Mouse (Mus musculus): ENCODE data around the gene Gpc2.
A peak's percentile ranks its signal among the peaks of the same experiment; 100 is the strongest.

The Gpc2 gene

GRCm38 (mm10) chr5:138262582-138263240 lies 17.1 kb downstream of the Gpc2 start:
- DNase-seq (ENCODE audit: extremely low read depth, insufficient read length, low spot score) = no peak

- no peak for DNase-seq (ENCODE audit: extremely low read depth, insufficient read length, low spot score)
Measured at GRCm38 (mm10) chr5:138262001-138262400, 17.8 kb downstream of the Gpc2 start.

GRCm38 (mm10) chr5:138260834-138261233 lies 19.0 kb downstream of the Gpc2 start:
- no peak for DNase-seq (ENCODE audit: extremely low read depth, insufficient read length, low spot score)

- no peak for DNase-seq (ENCODE audit: extremely low read depth, insufficient read length, low spot score)
Measured at GRCm38 (mm10) chr5:138260051-138260450, 19.8 kb downstream of the Gpc2 start.

- DNase-seq (ENCODE audit: extremely low read depth, insufficient read length, low spot score) = no peak
Measured at GRCm38 (mm10) chr5:138258993-138259392, 20.8 kb downstream of the Gpc2 start.

- DNase-seq (ENCODE audit: extremely low read depth, insufficient read length, low spot score) = no peak
Measured at GRCm38 (mm10) chr5:138258542-138258941, 21.3 kb downstream of the Gpc2 start.

GRCm38 (mm10) chr5:138258078-138258477 lies 21.7 kb downstream of the Gpc2 start:
- no peak for DNase-seq (ENCODE audit: extremely low read depth, insufficient read length, low spot score)

- no peak for DNase-seq (ENCODE audit: extremely low read depth, insufficient read length, low spot score)
Measured at GRCm38 (mm10) chr5:138257585-138257978, 22.2 kb downstream of the Gpc2 start.

GRCm38 (mm10) chr5:138256966-138257584 lies 22.7 kb downstream of the Gpc2 start:
- peak; percentile 45 for DNase-seq (ENCODE audit: extremely low read depth, insufficient read length, low spot score)

- no peak for DNase-seq (ENCODE audit: extremely low read depth, insufficient read length, low spot score)
Measured at GRCm38 (mm10) chr5:138256094-138256467, 23.7 kb downstream of the Gpc2 start.

GRCm38 (mm10) chr5:138255353-138256093 lies 24.3 kb downstream of the Gpc2 start, which contains the start of gene Lamtor4:
TSS of gene Lamtor4 (plus strand) at chr5:138255482.
- DNase-seq (ENCODE audit: extremely low read depth, insufficient read length, low spot score) = peak; percentile 92

GRCm38 (mm10) chr5:138253061-138253460 lies 26.7 kb downstream of the Gpc2 start:
- no peak for DNase-seq (ENCODE audit: extremely low read depth, insufficient read length, low spot score)

GRCm38 (mm10) chr5:138251144-138251543 lies 28.7 kb downstream of the Gpc2 start:
- DNase-seq (ENCODE audit: extremely low read depth, insufficient read length, low spot score) = no peak

- DNase-seq (ENCODE audit: extremely low read depth, insufficient read length, low spot score) = no peak
Measured at GRCm38 (mm10) chr5:138241511-138241910, 38.3 kb downstream of the Gpc2 start.

- no peak for DNase-seq (ENCODE audit: extremely low read depth, insufficient read length, low spot score)
Measured at GRCm38 (mm10) chr5:138234224-138234623, 45.6 kb downstream of the Gpc2 start.

GRCm38 (mm10) chr5:138233778-138234177 lies 46.0 kb downstream of the Gpc2 start:
- DNase-seq (ENCODE audit: extremely low read depth, insufficient read length, low spot score) = no peak

GRCm38 (mm10) chr5:138229511-138229910 lies 50.3 kb downstream of the Gpc2 start:
- no peak for DNase-seq (ENCODE audit: extremely low read depth, insufficient read length, low spot score)

GRCm38 (mm10) chr5:138228026-138228425 lies 51.8 kb downstream of the Gpc2 start:
- peak; percentile 23 for DNase-seq (ENCODE audit: extremely low read depth, insufficient read length, low spot score)

- DNase-seq (ENCODE audit: extremely low read depth, insufficient read length, low spot score) = no peak
Measured at GRCm38 (mm10) chr5:138227367-138227766, 52.4 kb downstream of the Gpc2 start.

GRCm38 (mm10) chr5:138226491-138226890 lies 53.3 kb downstream of the Gpc2 start:
- no peak for DNase-seq (ENCODE audit: extremely low read depth, insufficient read length, low spot score)

GRCm38 (mm10) chr5:138225700-138226099 lies 54.1 kb downstream of the Gpc2 start, which contains the start of gene Nxpe5:
TSS of gene Nxpe5 (plus strand) at chr5:138225898.
- no peak for DNase-seq (ENCODE audit: extremely low read depth, insufficient read length, low spot score)
